Mouse (Mus musculus) neural tube, postnatal 0 days (tissue): Measurements from ENCODE around the gene Myo1b. TPM values are rescaled to one million over a fixed set of nuclear protein-coding genes. Genes with fewer than 3 reads are reported as not detected.

Experiments used
- polyA plus RNA-seq: library from polyadenylated mRNA; unstranded; fragments of >200 nt; fragmentation: Nextera tagmentation; extraction: Ambion mirVana; gene quantifications from 2 replicates; pipeline ENCODE4 v1.2.1, GENCODE M21; 2015

Gene Myo1b
- polyA plus RNA-seq: 45.8 and 54.5 TPM in 2 replicates

DNA sequence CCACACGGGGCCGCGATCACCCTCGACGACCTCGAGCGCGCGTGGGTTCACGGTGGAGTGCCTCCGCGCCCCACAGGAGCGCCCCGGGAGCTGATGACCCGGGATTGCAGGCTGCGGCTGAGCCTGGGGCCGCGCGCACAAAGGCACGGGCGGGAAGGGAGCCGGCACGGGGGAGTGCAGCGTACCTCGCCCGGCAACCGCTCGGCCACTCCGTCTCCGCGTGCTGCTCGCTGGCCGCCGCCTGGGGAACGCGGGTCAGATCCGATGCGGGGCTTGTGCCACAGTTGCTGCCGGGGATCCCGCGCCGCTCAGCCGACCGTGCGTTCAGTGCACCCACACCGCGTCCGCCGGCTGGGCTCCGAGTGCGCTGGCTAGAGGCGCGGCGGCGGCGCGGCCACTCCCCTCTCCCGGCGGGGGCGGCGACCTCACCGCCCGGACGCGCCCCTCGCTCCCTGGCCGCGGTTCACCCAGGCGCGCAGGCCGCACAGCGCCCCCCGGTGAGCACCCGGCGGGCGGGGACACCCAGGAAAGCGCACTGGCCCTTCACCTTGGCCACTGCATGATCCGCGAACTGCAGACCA is at the start of gene Myo1b:
TSS of gene Myo1b (minus strand) at position 496 of the 581 bp plus-strand sequence.

Other genes with a start within 250 kb of the Myo1b start
- 0.39 and 0.48 TPM in 2 replicates for gene Stat4, start 71.1 kb upstream of the Myo1b start, polyA plus RNA-seq
- 19.2 and 21.0 TPM in 2 replicates for gene Stat1, start 203.4 kb upstream of the Myo1b start, polyA plus RNA-seq